Mouse (Mus musculus) heart, adult 2 months (tissue): ENCODE results near the gene Ttll11. TPM values are rescaled to one million over a fixed set of nuclear protein-coding genes. Genes with fewer than 3 reads are reported as not detected.

Experiments used
- DNase-seq, 2 experiments: peaks; one replicate each; pipeline ENCODE4 v3.0.0; 2021
- H3K27ac ChIP-seq: fragments of 200-600 bp; 2 replicates; pipeline ENCODE4 v1.8.1; 2022
- H3K27me3 ChIP-seq: fragments of 200-500 bp; 2 replicates; pipeline ENCODE4 v1.6.1; 2012; ENCODE audit warnings: mild to moderate bottlenecking, low read length, inconsistent platforms, mixed read lengths; ENCODE audit not compliant: control insufficient read depth, insufficient read depth
- H3K36me3 ChIP-seq: fragments of 200-500 bp; 2 replicates; pipeline ENCODE4 v1.6.1; 2012; ENCODE audit warnings: low read length, inconsistent platforms; ENCODE audit not compliant: control insufficient read depth, insufficient read depth
- H3K4me1 ChIP-seq: fragments of 200-500 bp; 2 replicates; pipeline ENCODE4 v1.6.1; 2011; ENCODE audit warnings: low read length; ENCODE audit not compliant: control insufficient read depth, insufficient read depth
- H3K4me3 ChIP-seq: fragments of 200-600 bp; 2 replicates; pipeline ENCODE4 v1.8.1; 2022
- H3K79me2 ChIP-seq: fragments of 200-500 bp; replicated peaks from 2 replicates; pipeline ENCODE4 v1.6.1; 2012; ENCODE audit warnings: mild to moderate bottlenecking, inconsistent platforms, low read length, moderate library complexity, mixed read lengths; ENCODE audit not compliant: control insufficient read depth, insufficient read depth
- H3K9ac ChIP-seq: fragments of 200-500 bp; 2 replicates; pipeline ENCODE4 v1.6.1; 2012; ENCODE audit warnings: low read depth, mild to moderate bottlenecking, control low read depth, inconsistent platforms, low read length, mixed read lengths
- CTCF ChIP-seq: fragments of 200-600 bp; IDR thresholded peaks from 2 replicates; pipeline ENCODE4 v1.8.1; 2022; ENCODE audit warnings: antibody characterized with exemption, mild to moderate bottlenecking, moderate library complexity
- EP300 ChIP-seq: fragments of 200-500 bp; IDR thresholded peaks from 2 replicates; pipeline ENCODE4 v1.6.1; 2011; ENCODE audit warnings: low read depth, low read length, control low read depth; ENCODE audit not compliant: insufficient read depth
- POLR2A ChIP-seq: fragments of 200-500 bp; IDR thresholded peaks from 2 replicates; pipeline ENCODE4 v1.6.1; 2011; ENCODE audit warnings: mild to moderate bottlenecking, low read depth, low read length, control low read depth; ENCODE audit not compliant: insufficient read depth
- WGBS: fragments of 180-500 bp; shearing (Covaris S2); methylation state at CpG from one replicate; pipeline ENCODE4 v1.1.7; 2018; 5-methylcytosine and 5-hydroxymethylcytosine counted together
- intact Hi-C: fragments of 180-260 bp; cut with DNase I; formaldehyde crosslinking; loops from one replicate; pipeline ENCODE4 v1.15.1; 2025
- polyA plus RNA-seq: library from polyadenylated mRNA; depleted of rRNA; stranded (reverse); fragments of >200 nt; gene quantifications from 2 replicates; pipeline ENCODE4 v1.2.3, GENCODE M21; 2012
- total RNA-seq, 2 experiments: library from RNA; stranded (reverse); gene quantifications; 2 replicates each; pipeline ENCODE4 v1.2.3; 2021

Gene Ttll11
- total and polyA plus RNA-seq, 3 experiments: 1.2 to 2.2 (median 1.5) TPM

DNA sequence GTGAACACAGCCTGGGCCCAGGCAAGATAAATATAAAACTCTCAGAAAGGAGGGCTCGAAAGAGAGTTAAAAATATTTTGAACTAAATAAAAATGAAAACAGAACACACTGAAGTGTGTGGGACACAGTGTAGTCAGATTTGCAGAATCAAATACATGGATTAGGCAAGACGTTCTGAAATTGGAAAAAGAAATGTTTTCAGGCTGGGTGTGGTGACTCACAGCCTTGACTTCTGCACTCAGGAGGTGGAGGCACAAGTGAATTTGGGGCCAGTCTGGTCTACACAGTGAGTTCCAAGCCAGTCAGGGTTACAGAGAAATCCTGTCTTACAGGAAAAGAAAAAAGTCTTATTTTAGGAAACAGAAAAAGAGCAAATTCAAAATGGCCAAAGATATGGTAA lies 209.2 kb downstream of the Ttll11 start:
- WGBS: 63% methylated on average over 2 of the region's 2 CpGs
- intact Hi-C loops: no loop called here
- H3K36me3 ChIP-seq: no peaks in the 10 kb centered on the region
- no peak overlapping the region for H3K4me3 ChIP-seq
- no peaks in the 10 kb centered on the region for H3K79me2 ChIP-seq
- DNase-seq: no peak
- H3K27me3 ChIP-seq: no peaks in the 10 kb centered on the region
- peaks cover 2% of the 10 kb centered on the region; the same call in 1 of the 2 replicates for H3K4me1 ChIP-seq
- H3K9ac ChIP-seq: no peak overlapping the region
- H3K27ac ChIP-seq: no peak overlapping the region
- TF ChIP-seq POLR2A: no peak
- TF ChIP-seq EP300: no peak
- no peak for TF ChIP-seq CTCF

DNA sequence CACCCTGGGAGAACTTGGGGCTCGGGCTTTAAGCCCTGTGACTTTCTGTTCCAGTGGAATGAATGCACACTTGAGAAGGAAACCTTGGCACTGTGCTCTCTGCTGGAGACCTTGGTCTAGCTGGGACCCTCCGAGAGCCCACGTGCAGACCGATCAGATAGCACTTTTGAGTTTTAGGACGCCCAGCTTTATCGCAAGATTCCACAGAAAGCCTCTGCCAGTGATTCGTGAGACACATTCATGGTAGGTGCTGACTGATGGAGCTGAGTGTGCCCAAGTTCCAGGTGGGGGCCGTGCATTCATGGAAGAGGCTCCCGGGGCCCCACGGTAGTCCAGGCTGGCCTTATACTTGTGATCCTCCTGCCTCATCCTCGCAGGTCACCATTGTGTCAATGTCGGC lies 210.3 kb downstream of the Ttll11 start:
- TF ChIP-seq POLR2A (no peak), CTCF (no peak), EP300 (no peak)
- no peaks in the 10 kb centered on the region for H3K36me3 ChIP-seq
- 91% methylated on average over 12 of the region's 12 CpGs for WGBS
- no peak overlapping the region for H3K27ac ChIP-seq
- intact Hi-C loops: loop anchor here (5.0 kb wide), 1 partner anchor 138 kb away; no protein-coding TSS in a partner anchor
- no peak overlapping the region for H3K9ac ChIP-seq
- H3K4me1 ChIP-seq: peaks cover 2% of the 10 kb centered on the region; the same call in 1 of the 2 replicates
- no peak for DNase-seq
- no peaks in the 10 kb centered on the region for H3K79me2 ChIP-seq
- H3K27me3 ChIP-seq: no peaks in the 10 kb centered on the region
- H3K4me3 ChIP-seq: no peak overlapping the region

- H3K9ac ChIP-seq: no peak overlapping the region
- WGBS: 34% methylated on average over 4 of the region's 4 CpGs
- no peaks in the 10 kb centered on the region for H3K27me3 ChIP-seq
- no peak overlapping the region for H3K27ac ChIP-seq
- TF ChIP-seq POLR2A (no peak), CTCF (no peak), EP300 (no peak)
- no peak overlapping the region for H3K4me3 ChIP-seq
- peaks cover 2% of the 10 kb centered on the region; the same call in 1 of the 2 replicates for H3K4me1 ChIP-seq
- intact Hi-C loops: loop anchor here (5.0 kb wide), 1 partner anchor 139 kb away; no protein-coding TSS in a partner anchor
- no peaks in the 10 kb centered on the region for H3K79me2 ChIP-seq
- DNase-seq: no peak
- H3K36me3 ChIP-seq: no peaks in the 10 kb centered on the region
Observed at GRCm38 (mm10) chr2:35768538-35769238, 211.0 kb downstream of the Ttll11 start.

GRCm38 (mm10) chr2:35767834-35768537 lies 211.7 kb downstream of the Ttll11 start:
- DNase-seq: no peak
- no peak for TF ChIP-seq EP300
- TF ChIP-seq POLR2A: no peak
- TF ChIP-seq CTCF: no peak
- Histone ChIP-seq H3K9ac (no peak overlapping the region), H3K4me1 (peaks cover 2% of the 10 kb centered on the region; the same call in 1 of the 2 replicates), H3K36me3 (no peaks in the 10 kb centered on the region), H3K4me3 (no peak overlapping the region), H3K79me2 (no peaks in the 10 kb centered on the region), H3K27me3 (no peaks in the 10 kb centered on the region), H3K27ac (no peak overlapping the region)
- WGBS: 52% methylated on average over 14 of the region's 14 CpGs
- intact Hi-C loops: loop anchor here (5.0 kb wide), 1 partner anchor 139 kb away; no protein-coding TSS in a partner anchor

DNA sequence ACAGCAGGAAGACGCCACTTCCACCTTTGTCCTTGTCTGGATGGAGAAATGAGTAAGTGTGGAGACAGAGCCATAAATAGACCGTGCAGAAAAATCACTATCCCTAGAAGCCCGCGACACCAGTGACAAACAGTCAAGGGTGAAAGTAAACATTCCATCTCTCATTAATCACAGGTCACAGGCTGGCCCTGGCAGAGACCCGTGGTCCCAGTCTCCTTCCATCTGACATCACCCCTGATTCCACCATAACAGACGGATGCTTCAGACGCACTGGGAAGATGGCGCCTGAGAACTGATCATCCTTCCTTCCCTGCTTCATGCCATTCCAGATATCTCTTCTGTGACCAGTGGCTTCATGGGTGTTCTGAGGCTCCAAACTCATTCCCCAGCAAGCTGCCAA lies 215.4 kb downstream of the Ttll11 start:
- H3K4me1 ChIP-seq: no peaks in the 10 kb centered on the region; the same call in 1 of the 2 replicates
- WGBS: 75% methylated on average over 8 of the region's 8 CpGs
- intact Hi-C loops: no loop called here
- no peak overlapping the region for H3K27ac ChIP-seq
- DNase-seq: no peak
- no peaks in the 10 kb centered on the region for H3K79me2 ChIP-seq
- no peaks in the 10 kb centered on the region for H3K36me3 ChIP-seq
- no peak overlapping the region for H3K9ac ChIP-seq
- no peak for TF ChIP-seq POLR2A
- TF ChIP-seq EP300: no peak
- TF ChIP-seq CTCF: no peak
- H3K27me3 ChIP-seq: no peaks in the 10 kb centered on the region
- H3K4me3 ChIP-seq: no peak overlapping the region

- TF ChIP-seq CTCF (no peak), EP300 (no peak), POLR2A (no peak)
- Histone ChIP-seq H3K36me3 (no peaks in the 10 kb centered on the region), H3K79me2 (no peaks in the 10 kb centered on the region), H3K27ac (no peak overlapping the region), H3K27me3 (no peaks in the 10 kb centered on the region), H3K4me1 (no peaks in the 10 kb centered on the region; the same call in 1 of the 2 replicates), H3K9ac (no peak overlapping the region), H3K4me3 (no peak overlapping the region)
- 93% methylated on average over 7 of the region's 7 CpGs for WGBS
- no peak for DNase-seq
- intact Hi-C loops: no loop called here
Observed at GRCm38 (mm10) chr2:35763818-35764217, 215.9 kb downstream of the Ttll11 start.
